Mouse (Mus musculus) liver (tissue): ENCODE results near the gene Rora.

Source experiments
- DNase-seq: peaks from one replicate; pipeline ENCODE4 v3.0.0-alpha.2; 2020; ENCODE audit warnings: mixed read lengths

Gene Rora

DNA sequence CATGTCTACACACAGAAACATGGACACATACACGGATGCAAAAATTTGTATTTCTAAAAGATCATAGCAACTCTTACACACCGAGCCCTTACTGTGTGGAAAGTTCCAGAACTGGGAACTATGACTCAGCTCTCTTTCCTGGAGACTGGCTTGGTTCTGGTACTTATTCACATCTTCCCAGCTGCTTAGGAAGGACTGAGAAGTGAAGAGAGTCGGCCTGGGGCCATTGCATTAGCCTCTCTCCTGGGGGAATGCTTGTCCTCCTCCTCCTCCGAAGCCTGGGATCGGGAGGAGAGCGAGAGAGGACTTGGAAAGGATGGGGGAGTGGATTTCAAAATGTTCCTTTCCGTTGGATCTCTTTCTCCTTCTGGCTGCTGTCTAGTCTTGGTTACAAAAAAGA lies 511.1 kb downstream of the Rora start:
- no peak for DNase-seq

DNA sequence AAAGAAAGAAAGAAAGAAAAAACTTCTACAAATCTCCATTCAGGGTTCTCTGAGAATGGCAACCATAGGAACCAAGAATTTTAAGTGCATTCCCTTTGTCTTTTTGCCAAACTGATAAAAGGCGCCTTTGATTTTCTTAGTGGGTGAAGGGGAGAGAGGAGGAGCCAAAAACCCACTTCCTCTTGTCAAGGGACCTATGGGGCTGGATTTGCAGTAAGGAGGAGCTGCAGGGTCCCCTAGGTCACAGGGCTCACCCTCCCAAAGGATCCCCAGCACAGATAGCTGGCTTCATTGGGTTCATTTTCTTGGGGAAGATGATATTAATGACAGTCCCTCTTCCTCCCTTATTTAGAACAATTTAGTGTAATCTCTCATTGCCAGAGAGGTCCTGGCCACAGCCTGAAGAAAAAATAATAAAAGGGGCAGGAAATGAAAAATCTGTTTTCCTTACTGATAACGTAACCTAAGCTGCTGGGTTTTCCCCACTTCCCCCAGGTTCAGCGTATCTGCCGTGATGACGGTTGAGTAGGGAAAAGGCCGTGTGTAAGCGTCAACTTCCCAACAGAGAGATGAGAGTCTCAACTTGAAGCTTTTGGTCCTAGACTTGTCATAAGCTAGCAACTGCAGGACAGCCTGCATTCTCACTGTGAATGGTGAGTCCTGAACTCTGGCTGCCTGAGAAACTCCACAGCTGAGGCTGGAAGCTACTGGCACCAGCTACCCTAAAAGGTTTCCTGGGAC lies 511.7 kb downstream of the Rora start:
- no peak for DNase-seq

DNA sequence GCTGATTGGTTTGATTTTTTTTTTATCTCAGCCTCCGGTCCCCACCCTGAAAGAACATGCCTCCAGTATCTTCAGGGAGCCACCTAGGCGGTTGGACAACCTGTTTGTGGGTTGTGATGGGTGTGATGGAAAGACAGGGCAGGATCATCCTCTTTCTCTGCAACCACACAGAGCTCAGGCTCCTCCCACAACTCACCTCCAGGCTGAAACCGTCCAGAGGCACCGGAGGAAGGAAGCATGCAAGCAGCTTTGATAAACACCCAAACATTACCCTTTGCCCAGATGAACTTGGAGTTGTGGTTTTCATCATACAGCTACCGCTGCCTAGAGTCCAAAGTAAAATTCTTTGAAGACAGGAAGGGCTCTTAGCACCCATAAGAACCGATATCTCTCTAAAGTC lies 520.5 kb downstream of the Rora start:
- DNase-seq: peak; percentile 12

DNA sequence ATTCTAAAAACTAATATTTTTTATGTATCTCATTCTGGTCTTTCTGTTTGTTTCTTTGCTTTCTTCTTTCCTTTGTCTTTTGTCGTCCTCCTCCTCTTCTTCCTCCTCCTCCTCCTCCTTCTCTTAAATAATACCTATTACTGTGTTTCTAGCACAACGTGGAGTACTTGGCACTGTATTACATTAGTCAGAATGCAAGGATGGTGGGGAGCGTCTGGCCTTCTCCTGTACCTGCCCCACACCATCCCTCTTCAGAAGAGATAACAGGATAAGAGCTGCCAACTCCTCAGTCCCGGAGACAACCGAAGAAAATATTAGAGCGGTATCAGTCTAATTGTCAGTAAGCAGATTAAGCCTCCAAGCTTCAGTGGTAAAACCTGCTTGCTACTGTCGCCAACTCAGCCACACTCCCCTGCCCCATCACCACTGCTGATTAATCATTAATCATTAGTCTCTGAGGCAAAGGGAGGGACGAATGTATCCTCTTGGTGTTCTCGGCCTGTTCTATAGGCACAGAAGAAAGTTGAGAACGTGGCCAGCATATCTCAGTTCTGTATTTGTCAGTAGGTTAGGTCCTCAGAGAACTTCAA lies 521.0 kb downstream of the Rora start:
- DNase-seq: no peak

GRCm38 (mm10) chr9:69176988-69177387 lies 523.4 kb downstream of the Rora start:
- no peak for DNase-seq

DNA sequence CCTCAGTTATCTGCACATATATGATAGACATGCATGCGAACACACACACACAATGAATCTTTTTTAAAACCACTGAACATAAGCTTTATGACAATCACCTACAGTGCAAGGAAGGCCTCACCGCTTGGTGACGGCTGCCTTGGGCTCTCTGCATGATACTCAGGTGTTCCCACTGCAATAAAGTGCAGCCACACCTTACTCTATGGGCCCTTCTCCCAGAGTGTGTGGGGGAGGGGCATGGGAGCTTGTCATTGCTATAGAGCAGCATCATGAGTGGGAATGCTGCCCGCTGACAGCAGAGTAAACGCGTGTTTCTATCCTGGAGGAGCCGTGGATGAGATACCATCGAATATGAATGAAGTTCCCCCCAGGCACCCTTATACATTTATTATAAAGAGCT lies 525.6 kb downstream of the Rora start:
- DNase-seq: no peak

DNA sequence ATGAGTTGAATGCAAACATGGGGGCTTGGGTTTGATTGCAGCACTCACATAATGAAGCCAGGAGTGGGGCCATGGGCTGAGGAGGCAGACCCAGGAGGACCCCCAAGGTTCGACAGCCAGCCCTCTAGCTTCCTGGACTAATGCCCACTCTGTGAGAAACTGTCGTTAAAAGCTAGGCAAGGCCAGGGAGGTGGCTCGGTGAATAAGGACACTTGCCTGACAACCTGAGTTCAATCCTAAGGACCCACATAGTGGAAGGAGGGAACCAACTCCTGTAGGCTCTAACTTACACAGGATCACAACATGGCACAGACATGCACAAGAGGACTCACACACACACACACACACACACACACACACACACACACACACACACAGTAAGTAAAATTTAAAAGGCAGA lies 527.4 kb downstream of the Rora start:
- DNase-seq: no peak

GRCm38 (mm10) chr9:69181411-69181810 lies 527.8 kb downstream of the Rora start:
- DNase-seq: no peak

GRCm38 (mm10) chr9:69183888-69184287 lies 530.3 kb downstream of the Rora start:
- DNase-seq: no peak

GRCm38 (mm10) chr9:69190726-69191125 lies 537.1 kb downstream of the Rora start:
- DNase-seq: no peak

DNA sequence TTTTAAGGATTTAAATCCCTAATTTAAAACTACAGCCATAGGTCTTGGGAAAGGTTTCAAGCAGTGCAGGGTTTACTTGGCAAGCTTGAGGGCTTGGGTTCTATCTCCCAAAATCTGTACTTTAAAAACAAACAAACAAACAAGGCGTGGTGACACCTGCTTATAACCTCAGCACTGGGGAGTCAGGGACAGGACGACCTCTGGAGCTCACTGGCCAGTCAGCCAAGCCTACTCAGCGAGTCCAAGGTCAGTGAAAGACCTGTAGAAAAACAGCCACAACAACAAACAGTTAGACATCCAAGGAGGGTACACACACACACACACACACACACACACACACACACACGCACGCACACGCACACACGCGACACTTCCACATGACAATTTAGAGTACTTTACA lies 538.9 kb downstream of the Rora start:
- no peak for DNase-seq

GRCm38 (mm10) chr9:69194638-69195605 lies 541.3 kb downstream of the Rora start:
- DNase-seq: no peak

DNA sequence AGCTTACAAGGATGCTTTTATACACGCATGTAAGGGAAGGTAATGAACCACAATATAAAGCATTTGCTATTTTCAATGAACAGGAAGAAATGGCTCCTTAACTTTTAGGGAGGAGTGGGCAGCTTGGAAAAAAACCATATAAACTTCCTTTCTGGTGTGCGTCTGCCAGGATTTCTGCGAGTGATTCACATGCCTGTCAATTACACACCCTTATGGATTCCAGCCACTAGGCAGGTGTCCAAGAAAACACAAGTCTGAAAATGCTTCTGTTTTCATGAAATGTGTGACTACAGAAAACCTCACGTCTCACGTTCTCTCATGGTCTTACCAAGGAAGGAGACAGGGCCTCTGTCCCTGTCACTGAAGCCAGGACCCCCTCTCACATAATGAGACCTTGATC lies 560.2 kb downstream of the Rora start:
- no peak for DNase-seq

- no peak for DNase-seq
These were observed 571.3 kb downstream of the Rora start for GRCm38 (mm10) chr9:69224841-69225240.

GRCm38 (mm10) chr9:69226424-69226823 lies 572.8 kb downstream of the Rora start:
- DNase-seq: no peak

DNA sequence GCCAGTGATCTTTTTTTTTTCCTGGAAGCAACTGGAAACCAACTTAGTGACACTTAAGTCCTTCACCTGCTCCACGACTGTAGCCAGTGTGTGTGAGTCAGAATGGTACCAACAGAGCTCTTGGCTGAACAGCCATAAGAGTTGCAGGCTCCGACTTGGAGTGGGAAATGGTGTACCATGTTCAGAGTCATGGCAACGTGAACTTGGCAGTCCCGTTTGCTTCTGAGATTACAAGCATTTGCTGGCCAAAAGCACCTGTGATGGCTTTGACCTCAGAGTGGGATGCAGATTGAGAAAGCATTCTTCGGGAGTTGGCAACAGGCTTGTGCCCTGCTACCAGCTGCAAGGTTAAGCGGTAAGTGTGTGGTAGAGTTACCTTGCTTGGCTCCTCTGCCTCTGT lies 574.2 kb downstream of the Rora start:
- no peak for DNase-seq

DNA sequence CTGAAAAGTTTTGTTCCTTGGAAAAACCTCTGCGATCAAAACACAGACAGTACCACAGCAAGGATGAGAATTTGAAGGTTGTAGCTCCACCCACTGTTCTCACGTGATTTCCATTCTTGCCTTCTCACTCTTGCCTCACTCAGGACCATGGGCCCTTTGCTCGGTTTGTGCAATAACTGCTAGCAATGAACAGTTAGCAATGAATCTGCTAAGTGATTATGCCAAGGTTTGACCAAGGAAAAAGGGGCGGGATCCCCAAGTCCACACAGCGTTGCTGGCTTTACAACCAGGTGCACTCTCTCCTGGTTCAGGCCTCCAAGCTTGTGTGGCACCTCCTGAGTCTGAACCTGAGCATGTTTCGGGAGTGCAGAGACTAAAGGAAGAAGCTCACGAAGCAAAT lies 576.3 kb downstream of the Rora start:
- DNase-seq: no peak

- DNase-seq: no peak
These were observed 580.9 kb downstream of the Rora start for GRCm38 (mm10) chr9:69234526-69234925.

- no peak for DNase-seq
These were observed 583.7 kb downstream of the Rora start for GRCm38 (mm10) chr9:69237316-69237715.

DNA sequence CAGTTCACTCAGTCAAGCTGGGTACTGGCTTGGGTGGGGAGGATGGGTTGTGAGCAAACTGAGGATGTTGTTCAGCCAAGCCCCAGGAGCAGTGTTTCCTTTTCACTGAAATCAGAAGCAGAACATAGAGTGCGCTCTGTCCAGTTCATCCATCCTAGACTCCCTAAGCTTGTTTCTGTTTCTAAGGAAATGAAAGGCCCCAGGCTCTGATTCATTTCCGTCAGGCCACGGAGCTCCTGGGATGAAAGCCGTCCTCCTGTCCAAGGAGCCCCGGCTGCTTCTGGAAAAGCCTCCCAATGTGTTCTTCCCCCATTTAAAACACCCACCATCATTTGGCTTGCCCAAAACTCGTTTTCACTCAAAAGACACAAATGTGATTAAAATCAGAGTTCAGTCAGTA lies 589.0 kb downstream of the Rora start:
- no peak for DNase-seq

- DNase-seq: no peak
These were observed 590.0 kb downstream of the Rora start for GRCm38 (mm10) chr9:69243626-69244025.

DNA sequence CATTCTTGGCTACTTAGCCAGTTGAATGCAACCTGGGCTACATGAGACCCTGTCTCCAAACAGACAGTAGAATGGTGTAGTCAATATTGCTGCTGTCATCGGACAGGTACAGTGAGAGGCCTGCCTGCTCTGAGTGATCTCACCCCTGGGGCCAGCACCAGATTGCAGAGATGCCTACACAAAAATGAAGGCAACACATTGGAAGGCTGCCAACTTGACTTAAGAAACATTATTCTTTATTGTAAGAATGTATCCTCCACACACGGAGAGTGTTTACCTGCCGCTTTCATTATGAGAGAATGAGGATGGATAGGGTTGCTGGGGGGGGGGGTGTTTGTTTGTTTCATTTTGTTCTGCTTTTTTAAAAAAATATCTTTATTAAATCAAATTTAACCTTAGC lies 592.6 kb downstream of the Rora start:
- no peak for DNase-seq

DNA sequence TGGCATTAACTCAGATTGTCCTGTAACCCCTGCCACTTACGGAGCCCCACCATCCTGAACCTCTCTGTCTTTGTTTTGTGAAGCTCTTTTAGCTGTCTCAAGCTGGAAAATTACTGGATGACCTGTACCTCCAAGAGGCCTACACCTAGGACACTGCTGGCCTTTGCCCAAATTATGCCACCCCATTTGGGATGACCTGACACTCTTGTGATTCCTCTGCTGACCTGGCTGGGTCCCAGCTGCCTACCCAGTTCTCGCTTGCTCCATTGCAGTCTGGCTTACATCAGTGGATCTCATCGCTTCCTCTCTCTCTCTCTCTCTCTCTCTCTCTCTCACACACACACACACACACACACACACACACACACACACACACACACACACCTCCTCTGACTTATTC lies 596.0 kb downstream of the Rora start:
- no peak for DNase-seq

DNA sequence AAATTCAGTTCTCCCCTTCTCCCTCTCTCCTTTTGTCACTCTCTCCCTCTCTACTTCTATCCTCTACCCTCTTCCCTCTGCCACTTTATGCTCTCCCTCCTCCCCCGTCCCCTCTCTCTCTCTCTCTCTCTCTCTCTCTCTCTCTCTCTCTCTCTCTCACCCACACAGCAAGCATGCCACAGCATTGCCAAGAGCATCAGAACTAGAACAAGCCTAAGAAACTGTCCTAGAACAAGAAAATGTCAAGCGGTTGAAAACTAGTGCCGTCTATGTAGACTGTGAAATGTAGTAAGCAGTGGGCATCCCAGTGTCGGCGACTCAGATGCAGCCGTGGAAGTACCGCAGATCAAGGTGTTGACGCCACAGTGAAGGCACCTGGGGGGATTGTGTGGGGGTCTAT lies 596.7 kb downstream of the Rora start:
- DNase-seq: no peak
